Mouse (Mus musculus) neural tube, embryonic 11.5 days (tissue): ENCODE data around the gene Kcnc1. TPM values are rescaled to one million over a fixed set of nuclear protein-coding genes. Genes with fewer than 3 reads are reported as not detected.

Source experiments
- ATAC-seq: fragments of 200-750 bp; cut with Nextera tagmentation; 2 replicates; pipeline ENCODE4 v1.8.0; 2017; ENCODE audit warnings: moderate number of reproducible peaks, mild to moderate bottlenecking, moderate TSS enrichment, moderate library complexity; ENCODE audit not compliant: insufficient read depth, low FRiP score, low TSS enrichment
- DNase-seq: peaks from one replicate; pipeline ENCODE4 v3.0.0-alpha.2; 2015; ENCODE audit warnings: low spot score
- H3K27ac ChIP-seq: fragments of 300-500 bp; sonication (generic); 2 replicates; pipeline ENCODE4 v1.5.1; 2014; ENCODE audit warnings: low read depth, mild to moderate bottlenecking, low read length
- H3K27me3 ChIP-seq: fragments of 300-500 bp; sonication (generic); 2 replicates; pipeline ENCODE4 v1.6.1; 2014; ENCODE audit warnings: mild to moderate bottlenecking, low read length, mixed read lengths; ENCODE audit not compliant: control insufficient read depth, insufficient read depth
- H3K36me3 ChIP-seq: fragments of 300-500 bp; sonication (generic); 2 replicates; pipeline ENCODE4 v1.6.1; 2014; ENCODE audit warnings: mild to moderate bottlenecking, low read length, moderate library complexity, mixed read lengths; ENCODE audit not compliant: control insufficient read depth, insufficient read depth
- H3K4me1 ChIP-seq: fragments of 300-500 bp; sonication (generic); 2 replicates; pipeline ENCODE4 v1.6.1; 2014; ENCODE audit warnings: low read length, mixed read lengths; ENCODE audit not compliant: control insufficient read depth, insufficient read depth
- H3K4me2 ChIP-seq: fragments of 300-500 bp; sonication (generic); 2 replicates; pipeline ENCODE4 v1.6.1; 2014; ENCODE audit warnings: low read depth, mild to moderate bottlenecking, moderate library complexity
- H3K4me3 ChIP-seq: fragments of 300-500 bp; sonication (generic); 2 replicates; pipeline ENCODE4 v1.5.1; 2014; ENCODE audit warnings: low read depth, low read length
- H3K9ac ChIP-seq: fragments of 300-500 bp; sonication (generic); 2 replicates; pipeline ENCODE4 v1.6.1; 2014; ENCODE audit warnings: mild to moderate bottlenecking, low read length
- H3K9me3 ChIP-seq: fragments of 300-500 bp; sonication (generic); 2 replicates; pipeline ENCODE4 v1.6.1; 2016; ENCODE audit warnings: low read length; ENCODE audit not compliant: control insufficient read depth
- WGBS: fragments of 180-500 bp; shearing (Covaris S2); extraction: QIAGEN DNeasy Blood & Tissue Kit; methylation state at CpG from one replicate; pipeline ENCODE4 v1.1.7; 2014; 5-methylcytosine and 5-hydroxymethylcytosine counted together
- polyA plus RNA-seq: library from polyadenylated mRNA; unstranded; fragments of >200 nt; fragmentation: Nextera tagmentation; extraction: Ambion mirVana; gene quantifications from 2 replicates; pipeline ENCODE4 v1.2.1, GENCODE M21; 2014

Gene Kcnc1
- polyA plus RNA-seq: 1.6 and 3.7 TPM in 2 replicates

- Histone ChIP-seq H3K4me3 (peak within 1 kb of the TSS; percentile 51), H3K4me2 (peak within 1 kb of the TSS; percentile 75), H3K27me3 (peaks cover 59% of the 10 kb centered on the region), H3K36me3 (no peaks in the 10 kb centered on the region), H3K27ac (no peak within 1 kb of the TSS), H3K9me3 (no peaks in the 10 kb centered on the region), H3K4me1 (peaks cover 5% of the 10 kb centered on the region; the same call in 1 of the 2 replicates), H3K9ac (peak within 1 kb of the TSS; percentile 67)
- DNase-seq: peak; percentile 83
- ATAC-seq: peak; percentile 64
- WGBS: under 1% methylated on average over 54 of the region's 93 CpGs
Observed at GRCm38 (mm10) chr7:46396231-46396927, at the start of gene Kcnc1. Kcnc1 (plus strand) TSS chr7:46396497.

DNA sequence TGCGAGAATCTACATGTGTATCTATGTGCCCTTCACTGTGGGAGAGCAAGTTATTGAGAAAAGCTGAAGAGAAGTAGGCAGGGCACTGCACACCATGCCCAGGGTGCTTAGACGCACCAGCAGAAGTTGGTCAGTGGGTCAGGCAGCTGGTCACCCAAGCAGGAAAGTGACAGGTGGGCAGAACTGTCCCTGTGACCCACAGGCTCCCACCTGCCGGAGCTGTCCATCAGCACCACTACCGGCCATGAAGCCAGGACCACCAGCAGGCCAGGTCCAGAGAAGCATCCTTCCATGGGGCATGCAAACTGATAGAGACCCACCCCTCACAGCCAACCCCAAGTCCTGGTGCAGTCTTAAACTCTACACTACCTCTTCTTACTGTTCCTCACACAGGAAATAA lies 48.6 kb upstream of the Kcnc1 start:
- Histone ChIP-seq H3K27me3 (peaks cover 27% of the 10 kb centered on the region), H3K9ac (no peak overlapping the region), H3K27ac (no peak overlapping the region), H3K4me2 (no peak overlapping the region), H3K4me1 (no peaks in the 10 kb centered on the region), H3K36me3 (no peaks in the 10 kb centered on the region), H3K4me3 (no peak overlapping the region), H3K9me3 (no peaks in the 10 kb centered on the region)
- 69% methylated on average over 4 of the region's 4 CpGs for WGBS
- DNase-seq: no peak
- ATAC-seq: no peak

DNA sequence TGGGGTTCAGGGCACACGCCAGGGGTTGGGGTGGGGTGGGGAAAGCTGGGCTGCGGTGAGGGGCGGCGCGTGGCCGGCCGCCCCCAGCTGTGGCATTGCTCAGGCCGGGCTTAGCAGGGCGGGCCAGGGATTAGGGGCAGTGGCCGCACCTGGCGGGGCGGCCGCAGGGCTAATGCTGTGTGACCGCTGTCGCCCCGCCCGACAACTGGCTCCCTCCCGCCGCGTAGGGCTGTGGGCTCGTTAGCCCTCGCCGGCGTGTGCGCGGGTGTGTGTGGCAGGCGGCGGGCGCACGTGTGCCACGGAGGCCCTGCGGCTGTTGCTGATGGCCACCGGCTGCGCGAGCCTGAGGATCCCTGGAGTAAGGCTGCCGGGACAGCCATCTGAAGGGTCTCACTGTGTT lies 47.5 kb upstream of the Kcnc1 start:
- Histone ChIP-seq H3K9ac (peak overlapping the region; percentile 32; the same call in 1 of the 2 replicates), H3K27ac (no peak overlapping the region), H3K9me3 (no peaks in the 10 kb centered on the region), H3K27me3 (peaks cover 27% of the 10 kb centered on the region), H3K4me1 (no peaks in the 10 kb centered on the region), H3K4me2 (peak overlapping the region; percentile 14; the same call in 1 of the 2 replicates), H3K36me3 (no peaks in the 10 kb centered on the region), H3K4me3 (no peak overlapping the region)
- WGBS: 4% methylated on average over 33 of the region's 36 CpGs
- DNase-seq: peak; percentile 25
- no peak for ATAC-seq

GRCm38 (mm10) chr7:46350119-46350702 lies 46.1 kb upstream of the Kcnc1 start:
- WGBS: 67% methylated on average over 9 of the region's 9 CpGs
- Histone ChIP-seq H3K36me3 (no peaks in the 10 kb centered on the region), H3K27me3 (peaks cover 27% of the 10 kb centered on the region), H3K4me1 (no peaks in the 10 kb centered on the region), H3K9ac (no peak overlapping the region), H3K4me3 (no peak overlapping the region), H3K9me3 (no peaks in the 10 kb centered on the region), H3K27ac (no peak overlapping the region), H3K4me2 (no peak overlapping the region)
- DNase-seq (no peak), ATAC-seq (no peak)

DNA sequence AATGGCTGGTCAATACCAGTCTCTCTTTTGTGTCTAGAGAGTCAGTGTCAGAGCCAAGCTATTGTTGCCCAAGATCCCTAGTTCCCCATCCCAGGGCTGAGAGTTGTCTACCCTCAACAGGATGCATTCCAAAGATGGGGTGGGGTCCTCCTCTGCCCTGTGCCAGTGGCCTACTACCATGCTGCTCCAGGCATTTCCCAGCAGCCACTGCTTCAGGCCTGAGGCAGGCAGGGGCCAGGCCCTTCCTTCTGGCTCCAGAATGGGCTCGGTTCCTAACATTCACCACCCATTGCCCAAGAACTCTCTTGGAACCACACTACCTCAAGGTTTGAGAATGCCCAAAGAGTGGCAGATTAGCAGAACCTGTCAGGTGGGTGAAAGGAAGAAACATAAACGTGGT lies 43.5 kb upstream of the Kcnc1 start:
- H3K9me3 ChIP-seq: no peaks in the 10 kb centered on the region
- no peak for ATAC-seq
- no peaks in the 10 kb centered on the region for H3K36me3 ChIP-seq
- peaks cover 25% of the 10 kb centered on the region for H3K27me3 ChIP-seq
- no peaks in the 10 kb centered on the region for H3K4me1 ChIP-seq
- no peak for DNase-seq
- H3K4me2 ChIP-seq: no peak overlapping the region
- no peak overlapping the region for H3K9ac ChIP-seq
- H3K4me3 ChIP-seq: no peak overlapping the region
- 72% methylated on average over 2 of the region's 2 CpGs for WGBS
- H3K27ac ChIP-seq: no peak overlapping the region

DNA sequence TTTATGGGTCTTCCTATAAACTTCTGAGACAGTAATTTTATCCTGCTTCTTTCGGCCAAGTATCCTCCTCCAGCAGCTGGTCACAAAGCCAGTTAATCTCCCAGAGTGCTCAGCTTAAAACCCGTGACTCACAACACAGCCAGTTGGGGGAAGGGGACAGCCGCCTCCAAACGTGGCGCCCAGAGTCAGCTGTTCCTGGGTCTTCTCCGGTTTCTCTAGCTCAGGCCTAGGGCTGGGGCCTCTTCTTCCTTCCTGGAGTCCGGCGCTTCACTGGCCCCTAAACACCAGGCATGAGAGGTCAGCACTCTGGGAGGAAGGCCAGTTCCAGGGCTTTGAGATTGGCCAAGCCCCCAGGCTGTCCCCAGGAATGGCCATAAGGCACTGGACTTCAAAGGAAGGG lies 43.1 kb upstream of the Kcnc1 start:
- no peaks in the 10 kb centered on the region for H3K4me1 ChIP-seq
- H3K36me3 ChIP-seq: no peaks in the 10 kb centered on the region
- DNase-seq (no peak), ATAC-seq (no peak)
- peaks cover 20% of the 10 kb centered on the region for H3K27me3 ChIP-seq
- H3K4me2 ChIP-seq: no peak overlapping the region
- no peaks in the 10 kb centered on the region for H3K9me3 ChIP-seq
- no peak overlapping the region for H3K27ac ChIP-seq
- WGBS: 63% methylated on average over 8 of the region's 8 CpGs
- no peak overlapping the region for H3K9ac ChIP-seq
- no peak overlapping the region for H3K4me3 ChIP-seq

DNA sequence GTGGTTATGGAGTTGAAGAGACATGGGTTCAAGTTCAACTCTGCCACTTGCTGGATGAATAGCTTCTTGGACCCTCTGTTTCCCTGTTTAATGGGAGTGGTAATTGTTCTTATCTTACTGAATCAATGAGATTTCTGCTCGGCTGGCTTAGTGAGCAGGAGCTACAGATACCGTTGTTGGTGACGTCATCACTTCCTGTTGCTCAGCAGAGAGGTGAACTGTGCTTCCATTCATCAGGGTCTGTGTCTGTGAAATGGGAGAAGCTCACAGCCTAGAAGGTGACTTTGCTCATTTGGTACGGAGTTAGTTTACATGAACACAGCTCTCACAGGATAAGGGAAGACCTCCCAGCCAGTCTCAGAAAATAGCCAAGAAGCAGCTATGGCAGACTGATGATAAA lies 42.4 kb upstream of the Kcnc1 start:
- ATAC-seq (no peak), DNase-seq (no peak)
- H3K36me3 ChIP-seq: no peaks in the 10 kb centered on the region
- no peaks in the 10 kb centered on the region for H3K4me1 ChIP-seq
- no peak overlapping the region for H3K4me3 ChIP-seq
- H3K9ac ChIP-seq: no peak overlapping the region
- WGBS: 73% methylated on average over 4 of the region's 4 CpGs
- H3K9me3 ChIP-seq: no peaks in the 10 kb centered on the region
- no peak overlapping the region for H3K4me2 ChIP-seq
- no peak overlapping the region for H3K27ac ChIP-seq
- peaks cover 15% of the 10 kb centered on the region for H3K27me3 ChIP-seq

GRCm38 (mm10) chr7:46361776-46362175 lies 34.5 kb upstream of the Kcnc1 start:
- Histone ChIP-seq H3K4me1 (no peaks in the 10 kb centered on the region), H3K4me3 (no peak overlapping the region), H3K27ac (no peak overlapping the region), H3K9me3 (no peaks in the 10 kb centered on the region), H3K9ac (no peak overlapping the region), H3K36me3 (no peaks in the 10 kb centered on the region), H3K4me2 (no peak overlapping the region), H3K27me3 (no peaks in the 10 kb centered on the region)
- DNase-seq (no peak), ATAC-seq (no peak)

DNA sequence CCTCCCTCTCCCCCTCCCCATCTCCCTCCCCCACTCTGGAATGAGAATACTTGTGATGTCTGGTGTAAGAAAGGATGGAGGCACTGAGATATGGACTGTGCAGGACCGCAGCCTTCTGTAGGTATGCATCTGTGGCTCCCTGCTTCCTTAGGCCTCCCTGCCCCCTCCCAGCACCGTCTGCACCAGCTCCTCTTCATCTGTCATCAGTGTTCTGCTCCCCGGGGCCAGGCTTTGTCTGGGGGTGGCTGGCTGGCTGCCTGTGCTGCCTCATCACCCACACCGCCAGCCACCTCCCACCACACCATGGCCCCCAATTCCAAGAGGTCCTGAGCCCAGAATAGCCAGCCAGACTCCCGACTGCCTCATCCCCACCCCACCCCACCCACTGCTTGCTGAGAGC lies 32.1 kb upstream of the Kcnc1 start:
- Histone ChIP-seq H3K4me3 (no peak overlapping the region), H3K4me1 (no peaks in the 10 kb centered on the region), H3K27me3 (no peaks in the 10 kb centered on the region), H3K27ac (no peak overlapping the region), H3K4me2 (no peak overlapping the region), H3K9me3 (no peaks in the 10 kb centered on the region), H3K36me3 (no peaks in the 10 kb centered on the region), H3K9ac (no peak overlapping the region)
- DNase-seq (no peak), ATAC-seq (no peak)
- WGBS: 63% methylated on average over 4 of the region's 5 CpGs
